Mouse (Mus musculus): ENCODE results near the gene Plk5. TPM values are rescaled to one million over a fixed set of nuclear protein-coding genes. Genes with fewer than 3 reads are reported as not detected.

Plk5 gene
- not detected for polyA plus RNA-seq (2014; fragmentation: Illumina TruSeq; extraction: RNeasy Lipid Tissue Mini Kit (QIAGEN cat#74804); ENCODE audit: low read depth, low replicate concordance)

GRCm38 (mm10) chr10:80356001-80356682 lies at the start of gene Plk5:
Gene Plk5 (plus strand): TSS chr10:80356459.

GRCm38 (mm10) chr10:80320340-80320760 lies 35.9 kb upstream of the Plk5 start, which contains the start of gene 2310011J03Rik:
Gene 2310011J03Rik (minus strand): TSS chr10:80320537.

GRCm38 (mm10) chr10:80329273-80330081 lies 26.8 kb upstream of the Plk5 start, which contains the start of the genes Pcsk4 and Reep6:
Gene Pcsk4 (minus strand): TSS chr10:80329498.
Gene Reep6 (plus strand): TSS chr10:80329953.

GRCm38 (mm10) chr10:80348244-80348781 lies 7.9 kb upstream of the Plk5 start, which contains the start of gene Adamtsl5:
Gene Adamtsl5 (minus strand): TSS chr10:80348412.

GRCm38 (mm10) chr10:80387522-80387959 lies 31.3 kb downstream of the Plk5 start, which contains the start of gene Mex3d:
Gene Mex3d (minus strand): TSS chr10:80387659.

GRCm38 (mm10) chr10:80399191-80399972 lies 43.1 kb downstream of the Plk5 start, which contains the start of gene Mbd3:
Gene Mbd3 (minus strand): TSS chr10:80399550.

GRCm38 (mm10) chr10:80406684-80407501 lies 50.6 kb downstream of the Plk5 start, which contains the start of gene Uqcr11:
Gene Uqcr11 (minus strand): TSS chr10:80406830.

Other genes with a start within 250 kb of the Plk5 start
- gene Stk11, start 240.7 kb upstream of the Plk5 start, polyA plus RNA-seq (2014; fragmentation: Illumina TruSeq; extraction: RNeasy Lipid Tissue Mini Kit (QIAGEN cat#74804); ENCODE audit: low read depth, low replicate concordance) = 7.2 TPM
- gene Atp5d, start 217.8 kb upstream of the Plk5 start, polyA plus RNA-seq (2014; fragmentation: Illumina TruSeq; extraction: RNeasy Lipid Tissue Mini Kit (QIAGEN cat#74804); ENCODE audit: low read depth, low replicate concordance) = 0.21 TPM
- not detected for gene Cbarp, start 215.6 kb upstream of the Plk5 start, polyA plus RNA-seq (2014; fragmentation: Illumina TruSeq; extraction: RNeasy Lipid Tissue Mini Kit (QIAGEN cat#74804); ENCODE audit: low read depth, low replicate concordance)
- gene Midn, start 208.2 kb upstream of the Plk5 start, polyA plus RNA-seq (2014; fragmentation: Illumina TruSeq; extraction: RNeasy Lipid Tissue Mini Kit (QIAGEN cat#74804); ENCODE audit: low read depth, low replicate concordance) = 3.2 TPM
- 37.8 TPM for gene Cirbp, start 190.5 kb upstream of the Plk5 start, polyA plus RNA-seq (2014; fragmentation: Illumina TruSeq; extraction: RNeasy Lipid Tissue Mini Kit (QIAGEN cat#74804); ENCODE audit: low read depth, low replicate concordance)
- 1.1 TPM for gene 1600002K03Rik, start 183.5 kb upstream of the Plk5 start, polyA plus RNA-seq (2014; fragmentation: Illumina TruSeq; extraction: RNeasy Lipid Tissue Mini Kit (QIAGEN cat#74804); ENCODE audit: low read depth, low replicate concordance)
- gene Efna2, start 177.0 kb upstream of the Plk5 start, polyA plus RNA-seq (2014; fragmentation: Illumina TruSeq; extraction: RNeasy Lipid Tissue Mini Kit (QIAGEN cat#74804); ENCODE audit: low read depth, low replicate concordance) = 0.39 TPM
- 72.4 TPM for gene Mum1, start 130.0 kb upstream of the Plk5 start, polyA plus RNA-seq (2014; fragmentation: Illumina TruSeq; extraction: RNeasy Lipid Tissue Mini Kit (QIAGEN cat#74804); ENCODE audit: low read depth, low replicate concordance)
- 0.88 TPM for gene Ndufs7, start 107.3 kb upstream of the Plk5 start, polyA plus RNA-seq (2014; fragmentation: Illumina TruSeq; extraction: RNeasy Lipid Tissue Mini Kit (QIAGEN cat#74804); ENCODE audit: low read depth, low replicate concordance)
- gene Gamt, start 95.4 kb upstream of the Plk5 start, polyA plus RNA-seq (2014; fragmentation: Illumina TruSeq; extraction: RNeasy Lipid Tissue Mini Kit (QIAGEN cat#74804); ENCODE audit: low read depth, low replicate concordance) = 1.2 TPM
- 43.5 TPM for gene Dazap1, start 95.0 kb upstream of the Plk5 start, polyA plus RNA-seq (2014; fragmentation: Illumina TruSeq; extraction: RNeasy Lipid Tissue Mini Kit (QIAGEN cat#74804); ENCODE audit: low read depth, low replicate concordance)
- gene Rps15, start 64.0 kb upstream of the Plk5 start, polyA plus RNA-seq (2014; fragmentation: Illumina TruSeq; extraction: RNeasy Lipid Tissue Mini Kit (QIAGEN cat#74804); ENCODE audit: low read depth, low replicate concordance) = 0.57 TPM
- not detected for gene Apc2, start 60.5 kb upstream of the Plk5 start, polyA plus RNA-seq (2014; fragmentation: Illumina TruSeq; extraction: RNeasy Lipid Tissue Mini Kit (QIAGEN cat#74804); ENCODE audit: low read depth, low replicate concordance)
- gene 2310011J03Rik, start 35.9 kb upstream of the Plk5 start, polyA plus RNA-seq (2014; fragmentation: Illumina TruSeq; extraction: RNeasy Lipid Tissue Mini Kit (QIAGEN cat#74804); ENCODE audit: low read depth, low replicate concordance) = 0.62 TPM
- 3.3 TPM for gene Pcsk4, start 27.0 kb upstream of the Plk5 start, polyA plus RNA-seq (2014; fragmentation: Illumina TruSeq; extraction: RNeasy Lipid Tissue Mini Kit (QIAGEN cat#74804); ENCODE audit: low read depth, low replicate concordance)
- 35.5 TPM for gene Reep6, start 26.5 kb upstream of the Plk5 start, polyA plus RNA-seq (2014; fragmentation: Illumina TruSeq; extraction: RNeasy Lipid Tissue Mini Kit (QIAGEN cat#74804); ENCODE audit: low read depth, low replicate concordance)
- 0.31 TPM for gene Adamtsl5, start 8.0 kb upstream of the Plk5 start, polyA plus RNA-seq (2014; fragmentation: Illumina TruSeq; extraction: RNeasy Lipid Tissue Mini Kit (QIAGEN cat#74804); ENCODE audit: low read depth, low replicate concordance)
- gene Mex3d, start 31.2 kb downstream of the Plk5 start, polyA plus RNA-seq (2014; fragmentation: Illumina TruSeq; extraction: RNeasy Lipid Tissue Mini Kit (QIAGEN cat#74804); ENCODE audit: low read depth, low replicate concordance) = 15.6 TPM
- 0.49 TPM for gene Mbd3, start 43.1 kb downstream of the Plk5 start, polyA plus RNA-seq (2014; fragmentation: Illumina TruSeq; extraction: RNeasy Lipid Tissue Mini Kit (QIAGEN cat#74804); ENCODE audit: low read depth, low replicate concordance)
- not detected for gene Uqcr11, start 50.4 kb downstream of the Plk5 start, polyA plus RNA-seq (2014; fragmentation: Illumina TruSeq; extraction: RNeasy Lipid Tissue Mini Kit (QIAGEN cat#74804); ENCODE audit: low read depth, low replicate concordance)
- gene Tcf3, start 77.2 kb downstream of the Plk5 start, polyA plus RNA-seq (2014; fragmentation: Illumina TruSeq; extraction: RNeasy Lipid Tissue Mini Kit (QIAGEN cat#74804); ENCODE audit: low read depth, low replicate concordance) = 1.1 TPM
- not detected for gene Onecut3, start 138.4 kb downstream of the Plk5 start, polyA plus RNA-seq (2014; fragmentation: Illumina TruSeq; extraction: RNeasy Lipid Tissue Mini Kit (QIAGEN cat#74804); ENCODE audit: low read depth, low replicate concordance)
- gene Atp8b3, start 182.7 kb downstream of the Plk5 start, polyA plus RNA-seq (2014; fragmentation: Illumina TruSeq; extraction: RNeasy Lipid Tissue Mini Kit (QIAGEN cat#74804); ENCODE audit: low read depth, low replicate concordance) = 218 TPM
- 1.9 TPM for gene Rexo1, start 205.1 kb downstream of the Plk5 start, polyA plus RNA-seq (2014; fragmentation: Illumina TruSeq; extraction: RNeasy Lipid Tissue Mini Kit (QIAGEN cat#74804); ENCODE audit: low read depth, low replicate concordance)
- 1.7 TPM for gene Klf16, start 220.9 kb downstream of the Plk5 start, polyA plus RNA-seq (2014; fragmentation: Illumina TruSeq; extraction: RNeasy Lipid Tissue Mini Kit (QIAGEN cat#74804); ENCODE audit: low read depth, low replicate concordance)
- gene Abhd17a, start 233.9 kb downstream of the Plk5 start, polyA plus RNA-seq (2014; fragmentation: Illumina TruSeq; extraction: RNeasy Lipid Tissue Mini Kit (QIAGEN cat#74804); ENCODE audit: low read depth, low replicate concordance) = not detected
- gene Scamp4, start 246.4 kb downstream of the Plk5 start, polyA plus RNA-seq (2014; fragmentation: Illumina TruSeq; extraction: RNeasy Lipid Tissue Mini Kit (QIAGEN cat#74804); ENCODE audit: low read depth, low replicate concordance) = 0.88 TPM
- gene Adat3, start 246.4 kb downstream of the Plk5 start, polyA plus RNA-seq (2014; fragmentation: Illumina TruSeq; extraction: RNeasy Lipid Tissue Mini Kit (QIAGEN cat#74804); ENCODE audit: low read depth, low replicate concordance) = not detected
- gene Gm49322, start 249.6 kb downstream of the Plk5 start, polyA plus RNA-seq (2014; fragmentation: Illumina TruSeq; extraction: RNeasy Lipid Tissue Mini Kit (QIAGEN cat#74804); ENCODE audit: low read depth, low replicate concordance) = not detected

Measured in testis, adult 10 weeks (tissue).